Mouse (Mus musculus) cerebellum, adult 2 months (tissue): ENCODE measurements around the gene Gnaz.

Source experiments
- CTCF ChIP-seq: fragments of 200-500 bp; IDR thresholded peaks from 2 replicates; pipeline ENCODE4 v1.5.1; 2011; ENCODE audit warnings: low read depth, mild to moderate bottlenecking, control low read depth, low read length, moderate library complexity, borderline replicate concordance; ENCODE audit not compliant: insufficient read depth
- POLR2A ChIP-seq: fragments of 200-500 bp; IDR thresholded peaks from 2 replicates; pipeline ENCODE4 v1.6.1; 2011; ENCODE audit warnings: low read length, control low read depth, borderline replicate concordance; ENCODE audit not compliant: insufficient read depth

GRCm38 (mm10) chr10:75048711-75049110 lies 81.7 kb downstream of the Gnaz start:
- TF ChIP-seq POLR2A (no peak), CTCF (no peak)
